Mouse (Mus musculus): Measurements from ENCODE around the gene Phf13. TPM values are rescaled to one million over a fixed set of nuclear protein-coding genes. Genes with fewer than 3 reads are reported as not detected.

The Phf13 gene
- polyA plus RNA-seq, 1 experiment from 2014 or later = 33.4 TPM

GRCm38 (mm10) chr4:151995371-151996172 is 486 bp downstream of the Phf13 start:
- Histone ChIP-seq H3K27me3 (ENCODE audit: low read depth, poor library complexity, severe bottlenecking) (no peaks in the 10 kb centered on the region), H3K4me3 (peak overlapping the region; percentile 100), H3K27ac (peak overlapping the region; percentile 96), H3K9me3 (replicated peaks) (no peaks in the 10 kb centered on the region), H3K36me3 (peaks cover 35% of the 10 kb centered on the region), H3K4me1 (peaks cover 36% of the 10 kb centered on the region)
- DNase-seq (ENCODE audit: low spot score) = no peak
- WGBS = under 1% methylated on average over 110 of the region's 111 CpGs

GRCm38 (mm10) chr4:151994228-151995171 is 1.6 kb downstream of the Phf13 start:
- Histone ChIP-seq H3K9me3 (replicated peaks) (no peaks in the 10 kb centered on the region), H3K4me1 (peaks cover 36% of the 10 kb centered on the region), H3K36me3 (peaks cover 45% of the 10 kb centered on the region), H3K27me3 (ENCODE audit: low read depth, poor library complexity, severe bottlenecking) (no peaks in the 10 kb centered on the region), H3K4me3 (peak overlapping the region; percentile 100), H3K27ac (peak overlapping the region; percentile 96)
- DNase-seq (ENCODE audit: low spot score) = peak; percentile 69
- WGBS = 2% methylated on average over 61 of the region's 61 CpGs

- Histone ChIP-seq H3K36me3 (peaks cover 49% of the 10 kb centered on the region), H3K4me1 (peaks cover 49% of the 10 kb centered on the region), H3K27me3 (ENCODE audit: low read depth, poor library complexity, severe bottlenecking) (no peaks in the 10 kb centered on the region), H3K4me3 (no peak overlapping the region), H3K9me3 (replicated peaks) (no peaks in the 10 kb centered on the region), H3K27ac (no peak overlapping the region)
- 87% methylated on average over 6 of the region's 6 CpGs for WGBS
- no peak for DNase-seq (ENCODE audit: low spot score)
Measured at GRCm38 (mm10) chr4:151993035-151993434, 3.0 kb downstream of the Phf13 start.

GRCm38 (mm10) chr4:151992091-151992490 is 4.0 kb downstream of the Phf13 start:
- Histone ChIP-seq H3K36me3 (peaks cover 49% of the 10 kb centered on the region), H3K4me1 (peaks cover 53% of the 10 kb centered on the region), H3K27ac (no peak overlapping the region), H3K4me3 (no peak overlapping the region), H3K9me3 (replicated peaks) (no peaks in the 10 kb centered on the region), H3K27me3 (ENCODE audit: low read depth, poor library complexity, severe bottlenecking) (no peaks in the 10 kb centered on the region)
- DNase-seq (ENCODE audit: low spot score) = no peak
- WGBS = 95% methylated on average over 9 of the region's 9 CpGs

- no peak for DNase-seq (ENCODE audit: low spot score)
- Histone ChIP-seq H3K4me3 (peak overlapping the region; percentile 89), H3K36me3 (peaks cover 72% of the 10 kb centered on the region), H3K27me3 (ENCODE audit: low read depth, poor library complexity, severe bottlenecking) (no peaks in the 10 kb centered on the region), H3K27ac (peak overlapping the region; percentile 95), H3K4me1 (peaks cover 51% of the 10 kb centered on the region), H3K9me3 (replicated peaks) (no peaks in the 10 kb centered on the region)
- 25% methylated on average over 6 of the region's 6 CpGs for WGBS
Measured at GRCm38 (mm10) chr4:151989110-151989488, 7.0 kb downstream of the Phf13 start.

- DNase-seq (ENCODE audit: low spot score) = peak; percentile 85
- peak within 1 kb of the TSS; percentile 89 for H3K4me3 ChIP-seq
- H3K9me3 ChIP-seq (replicated peaks) = no peaks in the 10 kb centered on the region
- 1% methylated on average over 54 of the region's 54 CpGs for WGBS
- H3K4me1 ChIP-seq = peaks cover 52% of the 10 kb centered on the region
- H3K36me3 ChIP-seq = peaks cover 72% of the 10 kb centered on the region
- H3K27ac ChIP-seq = peak within 1 kb of the TSS; percentile 95
- no peaks in the 10 kb centered on the region for H3K27me3 ChIP-seq (ENCODE audit: low read depth, poor library complexity, severe bottlenecking)
Measured at GRCm38 (mm10) chr4:151988342-151989109, 7.5 kb downstream of the Phf13 start, which contains the start of gene Thap3. Gene Thap3, minus strand, starts transcription at chr4:151988997.

- DNase-seq (ENCODE audit: low spot score) = no peak
- no peaks in the 10 kb centered on the region for H3K27me3 ChIP-seq (ENCODE audit: low read depth, poor library complexity, severe bottlenecking)
- peaks cover 53% of the 10 kb centered on the region for H3K4me1 ChIP-seq
- H3K27ac ChIP-seq = peak overlapping the region; percentile 95
- peak overlapping the region; percentile 89 for H3K4me3 ChIP-seq
- H3K36me3 ChIP-seq = peaks cover 72% of the 10 kb centered on the region
- no peaks in the 10 kb centered on the region for H3K9me3 ChIP-seq (replicated peaks)
- WGBS = 31% methylated on average over 10 of the region's 10 CpGs
Measured at GRCm38 (mm10) chr4:151988014-151988341, 8.1 kb downstream of the Phf13 start.

- Histone ChIP-seq H3K4me1 (peaks cover 57% of the 10 kb centered on the region), H3K4me3 (no peak overlapping the region), H3K36me3 (peaks cover 72% of the 10 kb centered on the region), H3K9me3 (replicated peaks) (no peaks in the 10 kb centered on the region), H3K27ac (no peak overlapping the region), H3K27me3 (ENCODE audit: low read depth, poor library complexity, severe bottlenecking) (no peaks in the 10 kb centered on the region)
- no peak for DNase-seq (ENCODE audit: low spot score)
- WGBS = 70% methylated on average over 8 of the region's 8 CpGs
Measured at GRCm38 (mm10) chr4:151986650-151987049, 9.4 kb downstream of the Phf13 start.

- WGBS = 32% methylated on average over 10 of the region's 10 CpGs
- H3K36me3 ChIP-seq = peaks cover 72% of the 10 kb centered on the region
- H3K27me3 ChIP-seq (ENCODE audit: low read depth, poor library complexity, severe bottlenecking) = no peaks in the 10 kb centered on the region
- no peak overlapping the region for H3K4me3 ChIP-seq
- H3K4me1 ChIP-seq = peaks cover 57% of the 10 kb centered on the region
- H3K9me3 ChIP-seq (replicated peaks) = no peaks in the 10 kb centered on the region
- DNase-seq (ENCODE audit: low spot score) = no peak
- 0 out of 2 replicates have a peak overlapping the region, but pooled peaks have one; percentile 21 for H3K27ac ChIP-seq
Measured at GRCm38 (mm10) chr4:151985886-151986285, 10.2 kb downstream of the Phf13 start.

GRCm38 (mm10) chr4:151983560-151983959 is 12.5 kb downstream of the Phf13 start:
- peak; percentile 46 for DNase-seq (ENCODE audit: low spot score)
- H3K4me1 ChIP-seq = peaks cover 47% of the 10 kb centered on the region
- H3K9me3 ChIP-seq (replicated peaks) = no peaks in the 10 kb centered on the region
- H3K36me3 ChIP-seq = peaks cover 78% of the 10 kb centered on the region
- no peak overlapping the region for H3K4me3 ChIP-seq
- H3K27ac ChIP-seq = peak overlapping the region; percentile 10; the same call in 1 of the 2 replicates
- WGBS = 32% methylated on average over 8 of the region's 9 CpGs
- no peaks in the 10 kb centered on the region for H3K27me3 ChIP-seq (ENCODE audit: low read depth, poor library complexity, severe bottlenecking)

- H3K4me1 ChIP-seq = peaks cover 42% of the 10 kb centered on the region
- peak overlapping the region; percentile 10; the same call in 1 of the 2 replicates for H3K27ac ChIP-seq
- 53% methylated on average over 17 of the region's 17 CpGs for WGBS
- no peak for DNase-seq (ENCODE audit: low spot score)
- H3K9me3 ChIP-seq (replicated peaks) = no peaks in the 10 kb centered on the region
- no peaks in the 10 kb centered on the region for H3K27me3 ChIP-seq (ENCODE audit: low read depth, poor library complexity, severe bottlenecking)
- H3K4me3 ChIP-seq = no peak overlapping the region
- H3K36me3 ChIP-seq = peaks cover 82% of the 10 kb centered on the region
Measured at GRCm38 (mm10) chr4:151983043-151983442, 13.0 kb downstream of the Phf13 start.

- H3K4me3 ChIP-seq = no peak overlapping the region
- no peak overlapping the region for H3K27ac ChIP-seq
- no peaks in the 10 kb centered on the region for H3K27me3 ChIP-seq (ENCODE audit: low read depth, poor library complexity, severe bottlenecking)
- peak; percentile 86 for DNase-seq (ENCODE audit: low spot score)
- peaks cover 26% of the 10 kb centered on the region for H3K4me1 ChIP-seq
- peaks cover 97% of the 10 kb centered on the region for H3K36me3 ChIP-seq
- WGBS = 15% methylated on average over 5 of the region's 5 CpGs
- no peaks in the 10 kb centered on the region for H3K9me3 ChIP-seq (replicated peaks)
Measured at GRCm38 (mm10) chr4:151981363-151981762, 14.7 kb downstream of the Phf13 start.
